Comparison of ENCODE assay signal across 8 mouse cellular contexts in genomic region chr9:35199772-35200471, GRCm38 (mm10). TPM values are rescaled to one million over a fixed set of nuclear protein-coding genes. Genes with fewer than 3 reads are reported as not detected.
DNase-seq lines count a peak whose midpoint lies in the region; ATAC-seq and TF ChIP-seq lines count a peak whose summit lies in the region.

Gene Srpr (plus strand): TSS chr9:35200175.
Gene Tirap (minus strand): TSS chr9:35200291.

- peak within 1 kb of the TSS; percentile 67 for H3K4me3 ChIP-seq in left cerebral cortex, adult 2 months

- TF ChIP-seq CTCF in left cerebral cortex, adult 2 months (IDR thresholded peaks at IDR 0.05): peak; percentile 93

- DNase-seq in adipocyte (ENCODE audit: low spot score): peak; percentile 85
- peak; percentile 91 for DNase-seq in embryo, embryonic 10 days (ENCODE audit: low spot score)
- peak; percentile 97 for DNase-seq in gastrocnemius, postnatal 10 days
- peak; percentile 66 for DNase-seq in hindlimb bud, embryonic 11.5 days (ENCODE audit: extremely low spot score, low read depth, low spot score)
- DNase-seq in left cerebral cortex, adult 2 months (ENCODE audit: extremely low spot score in 1 of 2, low spot score in 2 of 2): peak; percentile 84 to 87
- DNase-seq in right cerebral cortex, adult 18-20 months: peak; percentile 82
- DNase-seq in urinary bladder, postnatal 10 days (ENCODE audit: low spot score): peak; percentile 84

- peak within 1 kb of the TSS; percentile 65 for H3K27ac ChIP-seq in left cerebral cortex, adult 2 months

- intact Hi-C loops in left cerebral cortex, adult 2 months (cut with DNase I): no loop called here

- ATAC-seq in megakaryocyte, adult 5-6 weeks (ENCODE audit: poor library complexity, severe bottlenecking): peak; percentile 98

RNA-seq across cellular contexts. Expression of gene Srpr, which starts in this region (rescaled TPM):
- total RNA-seq in gastrocnemius, postnatal 10 days (2021): 100 to 1,000 TPM; 171 to 172 TPM
- 10 to 100 TPM; 60.7 to 69.9 TPM for total RNA-seq in left cerebral cortex, adult 2 months (2021)
- 54.9 and 56.3 TPM in 2 replicates for total RNA-seq in megakaryocyte, adult 5-6 weeks (2015)
- 42.6 and 72.8 TPM in 2 replicates for total RNA-seq in megakaryocyte, adult 5-6 weeks (2017)

RNA-seq across cellular contexts. Expression of gene Tirap, which starts in this region (rescaled TPM):
- 10 to 100 TPM; 17.1 to 18.4 TPM for total RNA-seq in gastrocnemius, postnatal 10 days (2021)
- 1 to 10 TPM; 1.1 to 2.1 TPM for total RNA-seq in left cerebral cortex, adult 2 months (2021)
- total RNA-seq in megakaryocyte, adult 5-6 weeks (2015): 11.1 and 12.8 TPM in 2 replicates
- 17.5 and 20.2 TPM in 2 replicates for total RNA-seq in megakaryocyte, adult 5-6 weeks (2017)

Comparison
In these comparisons a context has a peak if more than half of its experiments do, and no peak if none do; other contexts are left out.
1. Peak in every context shown above with its lines: DNase-seq, ATAC-seq, H3K4me3 ChIP-seq and H3K27ac ChIP-seq.